Mouse (Mus musculus): Measurements from ENCODE around the gene Smbd1. TPM values are rescaled to one million over a fixed set of nuclear protein-coding genes. Genes with fewer than 3 reads are reported as not detected.

Gene Smbd1
- polyA plus RNA-seq, 1 experiment: not detected

DNA sequence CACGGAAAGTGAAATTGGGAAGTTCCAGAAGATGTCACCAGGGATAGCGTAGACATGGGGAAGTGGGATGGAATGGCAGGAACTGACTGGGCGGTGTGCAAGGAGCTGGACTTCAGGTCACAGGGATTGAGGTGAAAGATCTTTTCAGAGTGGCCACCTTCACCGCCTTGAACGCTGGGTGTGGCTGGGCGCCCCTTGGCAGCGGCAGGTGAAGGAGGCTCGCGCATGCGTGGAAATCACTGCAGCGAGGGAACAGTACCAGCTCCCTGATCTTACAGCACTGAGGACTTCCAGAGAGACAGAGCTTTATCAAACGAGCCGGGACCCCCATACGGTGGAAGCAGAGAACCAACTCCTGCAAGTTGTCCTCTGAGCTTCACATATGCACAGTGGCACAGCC lies 4.3 kb upstream of the Smbd1 start:
- Histone ChIP-seq H3K36me3 (ENCODE audit: control insufficient read depth, insufficient read depth, low read length) (no peaks in the 10 kb centered on the region), H3K4me3 (ENCODE audit: extremely low read depth, insufficient read depth, insufficient read length) (peak overlapping the region; percentile 43; the same call in 1 of the 2 replicates), H3K27me3 (ENCODE audit: control insufficient read depth, insufficient read depth, low read length) (no peaks in the 10 kb centered on the region), H3K4me1 (ENCODE audit: control insufficient read depth, insufficient read depth, insufficient read length) (no peaks in the 10 kb centered on the region; the same call in 1 of the 2 replicates), H3K27ac (ENCODE audit: insufficient read depth, low read length) (no peak overlapping the region)
- peak in 1 of 2 experiments; percentile 24 for DNase-seq (ENCODE audit: low read depth in 1 of 2, low spot score in 2 of 2)
- TF ChIP-seq POLR2A (IDR thresholded peaks at IDR 0.05; ENCODE audit: low read depth, low read length): no peak
- TF ChIP-seq CTCF (IDR thresholded peaks at IDR 0.05; ENCODE audit: extremely low read depth, insufficient read depth, insufficient read length, insufficient replicate concordance): no peak
- WGBS: 39% methylated on average over 14 of the region's 14 CpGs

DNA sequence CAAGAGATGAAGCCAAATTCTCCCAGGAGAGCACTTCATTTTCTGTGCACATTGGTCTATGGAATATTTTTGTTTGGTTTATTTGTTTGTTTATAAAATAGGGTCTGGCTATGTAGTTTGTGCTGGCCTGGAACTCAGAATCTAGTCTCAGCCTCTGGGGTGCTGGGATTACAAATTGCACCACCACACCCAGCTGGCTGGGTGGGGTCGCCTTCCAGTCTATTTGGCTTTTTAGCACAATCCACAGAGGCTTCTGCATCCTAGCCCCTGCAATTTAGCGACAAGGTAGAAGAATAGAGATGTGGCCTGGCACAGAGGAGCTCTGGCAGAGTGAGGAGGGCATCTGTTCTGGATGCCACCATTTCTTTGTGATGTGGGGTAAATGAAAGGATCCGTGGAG lies 3.5 kb upstream of the Smbd1 start:
- no peak for TF ChIP-seq POLR2A (IDR thresholded peaks at IDR 0.05; ENCODE audit: low read depth, low read length)
- TF ChIP-seq CTCF (IDR thresholded peaks at IDR 0.05; ENCODE audit: extremely low read depth, insufficient read depth, insufficient read length, insufficient replicate concordance): no peak
- Histone ChIP-seq H3K27ac (ENCODE audit: insufficient read depth, low read length) (no peak overlapping the region), H3K4me3 (ENCODE audit: extremely low read depth, insufficient read depth, insufficient read length) (no peak overlapping the region), H3K4me1 (ENCODE audit: control insufficient read depth, insufficient read depth, insufficient read length) (no peaks in the 10 kb centered on the region; the same call in 1 of the 2 replicates), H3K27me3 (ENCODE audit: control insufficient read depth, insufficient read depth, low read length) (no peaks in the 10 kb centered on the region), H3K36me3 (ENCODE audit: control insufficient read depth, insufficient read depth, low read length) (no peaks in the 10 kb centered on the region)
- DNase-seq (ENCODE audit: low read depth in 1 of 2, low spot score in 2 of 2): no peak
- WGBS: 77% methylated on average over 3 of the region's 3 CpGs

DNA sequence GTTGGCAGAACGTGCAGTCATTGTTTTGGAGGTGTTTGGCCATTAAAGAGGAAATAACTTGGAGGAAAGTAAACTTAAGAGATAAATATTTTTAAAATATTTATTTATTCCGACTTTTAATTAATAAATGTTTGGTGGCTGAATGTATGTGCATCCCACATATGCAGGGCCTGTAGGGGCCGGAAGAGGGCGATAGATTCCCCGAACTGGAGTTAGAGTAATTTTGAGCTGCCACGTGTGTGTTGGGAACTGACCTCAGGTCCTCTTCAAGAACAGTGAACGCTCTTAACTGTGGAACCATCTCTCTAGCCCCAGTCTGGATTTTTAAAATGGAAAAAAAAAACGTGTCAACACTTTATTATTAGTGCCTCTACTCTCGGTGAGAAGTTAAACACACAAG lies 3.1 kb upstream of the Smbd1 start:
- 56% methylated on average over 9 of the region's 9 CpGs for WGBS
- Histone ChIP-seq H3K27ac (ENCODE audit: insufficient read depth, low read length) (no peak overlapping the region), H3K27me3 (ENCODE audit: control insufficient read depth, insufficient read depth, low read length) (no peaks in the 10 kb centered on the region), H3K36me3 (ENCODE audit: control insufficient read depth, insufficient read depth, low read length) (no peaks in the 10 kb centered on the region), H3K4me1 (ENCODE audit: control insufficient read depth, insufficient read depth, insufficient read length) (no peaks in the 10 kb centered on the region; the same call in 1 of the 2 replicates), H3K4me3 (ENCODE audit: extremely low read depth, insufficient read depth, insufficient read length) (no peak overlapping the region)
- TF ChIP-seq CTCF (IDR thresholded peaks at IDR 0.05; ENCODE audit: extremely low read depth, insufficient read depth, insufficient read length, insufficient replicate concordance): no peak
- no peak for TF ChIP-seq POLR2A (IDR thresholded peaks at IDR 0.05; ENCODE audit: low read depth, low read length)
- DNase-seq (ENCODE audit: low read depth in 1 of 2, low spot score in 2 of 2): no peak

DNA sequence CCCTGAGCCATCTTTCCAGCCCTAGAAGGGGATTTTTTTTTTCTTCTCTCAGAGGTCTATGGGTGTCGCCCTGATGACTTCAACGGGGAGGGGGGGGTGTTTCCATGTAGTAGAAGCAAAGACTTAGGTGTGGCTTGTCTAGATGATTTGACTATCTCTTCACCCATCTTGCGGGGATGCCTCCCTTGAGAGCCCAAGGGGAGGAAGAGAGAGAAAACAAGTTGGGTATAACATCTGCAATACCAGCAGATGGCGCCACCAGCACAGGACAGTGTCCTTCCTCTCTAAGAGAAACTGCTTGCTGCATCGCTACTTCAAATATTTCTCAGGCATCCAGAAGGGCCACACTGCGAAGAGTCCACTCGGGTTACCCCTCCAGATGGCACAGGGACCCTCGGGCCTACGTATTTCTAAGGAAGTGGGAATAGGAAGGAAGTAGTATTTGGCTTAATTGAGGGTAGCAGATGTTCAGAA lies 2.6 kb upstream of the Smbd1 start:
- H3K36me3 ChIP-seq (ENCODE audit: control insufficient read depth, insufficient read depth, low read length): no peaks in the 10 kb centered on the region
- no peaks in the 10 kb centered on the region; the same call in 1 of the 2 replicates for H3K4me1 ChIP-seq (ENCODE audit: control insufficient read depth, insufficient read depth, insufficient read length)
- WGBS: 2% methylated on average over 9 of the region's 9 CpGs
- no peaks in the 10 kb centered on the region for H3K27me3 ChIP-seq (ENCODE audit: control insufficient read depth, insufficient read depth, low read length)
- DNase-seq (ENCODE audit: low read depth in 1 of 2, low spot score in 2 of 2): peak; percentile 86 to 88
- no peak overlapping the region for H3K4me3 ChIP-seq (ENCODE audit: extremely low read depth, insufficient read depth, insufficient read length)
- TF ChIP-seq CTCF (IDR thresholded peaks at IDR 0.05; ENCODE audit: extremely low read depth, insufficient read depth, insufficient read length, insufficient replicate concordance) (peak; percentile 81; the same call in 1 of the 2 replicates), POLR2A (IDR thresholded peaks at IDR 0.05; ENCODE audit: low read depth, low read length) (no peak)
- H3K27ac ChIP-seq (ENCODE audit: insufficient read depth, low read length): no peak overlapping the region

DNA sequence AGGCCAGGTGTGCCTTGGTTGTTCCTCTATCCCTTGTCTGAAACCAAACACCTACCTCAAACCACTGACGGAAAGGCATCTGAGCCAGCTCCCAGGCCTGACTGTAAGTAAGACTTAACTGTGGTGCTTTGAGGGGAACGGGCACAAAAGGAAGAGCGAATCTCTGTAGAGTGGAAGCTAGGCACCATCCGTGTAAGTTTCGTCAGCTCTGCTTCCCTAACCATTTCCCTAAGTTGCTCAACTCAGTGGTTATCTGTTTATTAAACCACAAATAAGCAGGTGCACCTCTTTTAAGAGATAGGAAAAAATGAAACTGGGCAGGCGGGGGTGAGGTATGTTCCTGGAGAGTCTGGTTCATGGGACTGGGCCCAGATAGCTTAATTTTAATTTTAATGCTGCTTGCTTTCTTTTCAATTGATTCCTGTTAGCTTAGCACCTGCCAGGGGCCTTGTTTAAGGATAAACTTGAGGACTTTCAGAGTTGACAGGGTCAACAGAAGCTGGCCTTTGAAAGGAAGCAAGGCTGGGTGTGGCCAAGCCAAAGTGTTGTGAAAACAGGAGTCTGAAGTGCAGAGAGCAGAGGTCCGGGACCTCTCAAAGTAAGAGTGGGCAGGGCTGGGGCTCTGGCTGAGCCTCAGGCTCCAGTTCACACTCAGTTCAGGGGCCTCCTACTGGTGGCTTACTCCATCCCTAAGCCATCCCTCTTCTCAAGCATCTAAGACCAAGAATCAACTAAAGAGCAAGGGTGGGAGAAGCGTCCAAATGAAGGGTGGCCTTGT lies 2.7 kb downstream of the Smbd1 start:
- DNase-seq (ENCODE audit: low read depth in 1 of 2, low spot score in 2 of 2): no peak
- H3K4me1 ChIP-seq (ENCODE audit: control insufficient read depth, insufficient read depth, insufficient read length): no peaks in the 10 kb centered on the region
- WGBS: 70% methylated on average over 8 of the region's 8 CpGs
- no peak overlapping the region for H3K4me3 ChIP-seq (ENCODE audit: extremely low read depth, insufficient read depth, insufficient read length)
- no peaks in the 10 kb centered on the region for H3K36me3 ChIP-seq (ENCODE audit: control insufficient read depth, insufficient read depth, low read length)
- no peaks in the 10 kb centered on the region for H3K27me3 ChIP-seq (ENCODE audit: control insufficient read depth, insufficient read depth, low read length)
- no peak overlapping the region for H3K27ac ChIP-seq (ENCODE audit: insufficient read depth, low read length)
- no peak for TF ChIP-seq CTCF (IDR thresholded peaks at IDR 0.05; ENCODE audit: extremely low read depth, insufficient read depth, insufficient read length, insufficient replicate concordance)
- TF ChIP-seq POLR2A (IDR thresholded peaks at IDR 0.05; ENCODE audit: low read depth, low read length): no peak

DNA sequence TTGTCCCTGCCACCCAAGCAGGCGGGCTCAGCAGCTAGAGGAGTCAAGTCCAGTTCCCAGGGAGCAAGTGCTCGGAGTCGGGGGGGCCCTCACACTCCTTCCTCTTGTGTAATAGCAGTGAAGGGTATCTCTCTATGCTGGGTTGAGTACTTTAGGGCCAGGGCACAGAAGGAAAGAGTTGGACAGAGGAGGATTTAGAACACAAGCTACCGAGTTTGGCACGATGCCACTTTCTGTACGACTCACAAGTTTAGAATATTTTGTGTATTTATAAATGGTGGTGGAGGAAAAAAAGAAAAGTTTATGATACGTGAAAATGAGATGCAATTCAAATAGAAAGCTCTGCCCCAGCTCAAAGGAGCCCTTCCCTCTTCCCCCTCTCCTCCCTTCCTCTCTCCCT lies 5.1 kb downstream of the Smbd1 start:
- no peak for DNase-seq (ENCODE audit: low read depth in 1 of 2, low spot score in 2 of 2)
- no peaks in the 10 kb centered on the region for H3K27me3 ChIP-seq (ENCODE audit: control insufficient read depth, insufficient read depth, low read length)
- TF ChIP-seq CTCF (IDR thresholded peaks at IDR 0.05; ENCODE audit: extremely low read depth, insufficient read depth, insufficient read length, insufficient replicate concordance) (no peak), POLR2A (IDR thresholded peaks at IDR 0.05; ENCODE audit: low read depth, low read length) (no peak)
- no peak overlapping the region for H3K4me3 ChIP-seq (ENCODE audit: extremely low read depth, insufficient read depth, insufficient read length)
- H3K27ac ChIP-seq (ENCODE audit: insufficient read depth, low read length): no peak overlapping the region
- H3K36me3 ChIP-seq (ENCODE audit: control insufficient read depth, insufficient read depth, low read length): no peaks in the 10 kb centered on the region
- H3K4me1 ChIP-seq (ENCODE audit: control insufficient read depth, insufficient read depth, insufficient read length): no peaks in the 10 kb centered on the region
- WGBS: 71% methylated on average over 7 of the region's 7 CpGs

DNA sequence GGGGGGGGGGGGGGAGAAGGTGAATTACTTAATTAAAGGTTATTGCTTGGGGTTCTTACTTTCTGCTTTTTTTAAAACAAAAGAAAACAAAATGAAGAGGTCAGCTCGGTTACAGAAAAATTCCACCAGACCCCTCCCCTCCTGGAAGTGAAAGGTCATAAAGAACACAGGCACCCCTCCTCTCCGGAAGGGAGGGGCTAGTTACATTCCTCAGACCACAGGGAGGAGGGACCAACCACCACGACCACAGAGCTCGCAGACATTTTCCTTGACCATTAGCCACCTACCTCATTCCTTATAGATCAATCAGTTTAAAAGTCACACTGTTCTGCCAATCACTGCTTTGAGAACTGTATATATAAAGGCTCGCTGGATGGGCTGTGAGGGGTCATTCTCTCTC lies 6.4 kb downstream of the Smbd1 start:
- DNase-seq (ENCODE audit: low read depth in 1 of 2, low spot score in 2 of 2): no peak
- Histone ChIP-seq H3K27me3 (ENCODE audit: control insufficient read depth, insufficient read depth, low read length) (no peaks in the 10 kb centered on the region), H3K4me3 (ENCODE audit: extremely low read depth, insufficient read depth, insufficient read length) (no peak overlapping the region), H3K4me1 (ENCODE audit: control insufficient read depth, insufficient read depth, insufficient read length) (no peaks in the 10 kb centered on the region), H3K27ac (ENCODE audit: insufficient read depth, low read length) (no peak overlapping the region), H3K36me3 (ENCODE audit: control insufficient read depth, insufficient read depth, low read length) (no peaks in the 10 kb centered on the region)
- TF ChIP-seq POLR2A (IDR thresholded peaks at IDR 0.05; ENCODE audit: low read depth, low read length) (no peak), CTCF (IDR thresholded peaks at IDR 0.05; ENCODE audit: extremely low read depth, insufficient read depth, insufficient read length, insufficient replicate concordance) (no peak)
- 61% methylated on average over 5 of the region's 5 CpGs for WGBS

Measured in spleen, adult 2 months (tissue).